Mouse (Mus musculus) thymus, adult 2 months (tissue): ENCODE results near the gene Dnajb1. TPM values are rescaled to one million over a fixed set of nuclear protein-coding genes. Genes with fewer than 3 reads are reported as not detected.

ENCODE experiments used
- DNase-seq: peaks from one replicate; pipeline ENCODE4 v3.0.0; 2021
- H3K27ac ChIP-seq: fragments of 200-500 bp; 2 replicates; pipeline ENCODE4 v1.5.1; 2012; ENCODE audit warnings: low read length, control low read depth; ENCODE audit not compliant: control insufficient read depth, insufficient read depth
- H3K27me3 ChIP-seq: fragments of 200-500 bp; 2 replicates; pipeline ENCODE4 v1.6.1; 2012; ENCODE audit warnings: mild to moderate bottlenecking, low read length, moderate library complexity, mixed read lengths; ENCODE audit not compliant: control insufficient read depth, insufficient read depth
- H3K36me3 ChIP-seq: fragments of 200-500 bp; 2 replicates; pipeline ENCODE4 v1.6.1; 2012; ENCODE audit warnings: mild to moderate bottlenecking, low read length, moderate library complexity; ENCODE audit not compliant: control insufficient read depth, insufficient read depth
- H3K4me1 ChIP-seq: fragments of 200-500 bp; replicated peaks from 2 replicates; pipeline ENCODE4 v1.6.1; 2012; ENCODE audit warnings: low read length; ENCODE audit not compliant: control insufficient read depth, insufficient read depth
- H3K4me3 ChIP-seq: fragments of 200-500 bp; 2 replicates; pipeline ENCODE4 v1.5.1; 2012; ENCODE audit warnings: mild to moderate bottlenecking, low read length, control low read depth, moderate library complexity; ENCODE audit not compliant: control insufficient read depth, insufficient read depth
- CTCF ChIP-seq: fragments of 200-500 bp; IDR thresholded peaks from 2 replicates; pipeline ENCODE4 v1.5.1; 2012; ENCODE audit warnings: mild to moderate bottlenecking, control low read depth, low read length, moderate library complexity, borderline replicate concordance; ENCODE audit not compliant: control insufficient read depth, poor library complexity, insufficient read depth; ENCODE audit errors: extremely low read depth
- POLR2A ChIP-seq: fragments of 200-500 bp; IDR thresholded peaks from 2 replicates; pipeline ENCODE4 v1.6.1; 2012; ENCODE audit warnings: mild to moderate bottlenecking, low read length, control low read depth, moderate library complexity; ENCODE audit not compliant: control insufficient read depth, poor library complexity, insufficient read depth; ENCODE audit errors: extremely low read depth
- WGBS: fragments of 180-500 bp; shearing (Covaris S2); methylation state at CpG from one replicate; pipeline ENCODE4 v1.1.7; 2018; 5-methylcytosine and 5-hydroxymethylcytosine counted together
- polyA plus RNA-seq: library from polyadenylated mRNA; depleted of rRNA; stranded (reverse); fragments of >200 nt; gene quantifications from 2 replicates; pipeline ENCODE4 v1.2.3, GENCODE M21; 2012

Dnajb1 gene
- polyA plus RNA-seq, 1 experiment = 87.1 TPM

- peaks cover 27% of the 10 kb centered on the region for H3K36me3 ChIP-seq
- TF ChIP-seq POLR2A (no peak), CTCF (no peak)
- 7% methylated on average over 4 of the region's 4 CpGs for WGBS
- peaks cover 31% of the 10 kb centered on the region for H3K4me1 ChIP-seq
- no peak overlapping the region for H3K4me3 ChIP-seq
- peak overlapping the region; percentile 88 for H3K27ac ChIP-seq
- no peaks in the 10 kb centered on the region for H3K27me3 ChIP-seq
- DNase-seq = peak; percentile 74
Observed at GRCm38 (mm10) chr8:83611921-83612320, 3.9 kb downstream of the Dnajb1 start.

- H3K4me1 ChIP-seq = peaks cover 36% of the 10 kb centered on the region
- WGBS = 94% methylated on average over 4 of the region's 4 CpGs
- DNase-seq = no peak
- H3K4me3 ChIP-seq = no peak overlapping the region
- no peaks in the 10 kb centered on the region for H3K27me3 ChIP-seq
- no peak overlapping the region for H3K27ac ChIP-seq
- H3K36me3 ChIP-seq = peaks cover 27% of the 10 kb centered on the region
- no peak for TF ChIP-seq POLR2A
- TF ChIP-seq CTCF = no peak
Observed at GRCm38 (mm10) chr8:83613695-83614094, 5.7 kb downstream of the Dnajb1 start.

GRCm38 (mm10) chr8:83616625-83617024 is 8.6 kb downstream of the Dnajb1 start:
- H3K27ac ChIP-seq = no peak overlapping the region
- no peak for DNase-seq
- H3K36me3 ChIP-seq = peaks cover 9% of the 10 kb centered on the region; the same call in 1 of the 2 replicates
- peaks cover 24% of the 10 kb centered on the region for H3K4me1 ChIP-seq
- H3K27me3 ChIP-seq = no peaks in the 10 kb centered on the region
- TF ChIP-seq POLR2A (no peak), CTCF (no peak)
- H3K4me3 ChIP-seq = no peak overlapping the region

- H3K4me3 ChIP-seq = no peak overlapping the region
- WGBS = 100% methylated on average over 2 of the region's 2 CpGs
- DNase-seq = no peak
- no peak overlapping the region for H3K27ac ChIP-seq
- no peak for TF ChIP-seq POLR2A
- TF ChIP-seq CTCF = no peak
- H3K36me3 ChIP-seq = peaks cover 8% of the 10 kb centered on the region; the same call in 1 of the 2 replicates
- peaks cover 22% of the 10 kb centered on the region for H3K4me1 ChIP-seq
- H3K27me3 ChIP-seq = no peaks in the 10 kb centered on the region
Observed at GRCm38 (mm10) chr8:83617111-83617510, 9.1 kb downstream of the Dnajb1 start.

- no peaks in the 10 kb centered on the region for H3K27me3 ChIP-seq
- WGBS = 98% methylated on average over 2 of the region's 2 CpGs
- H3K4me1 ChIP-seq = peaks cover 18% of the 10 kb centered on the region
- H3K27ac ChIP-seq = no peak overlapping the region
- no peak for TF ChIP-seq POLR2A
- H3K4me3 ChIP-seq = no peak overlapping the region
- H3K36me3 ChIP-seq = no peaks in the 10 kb centered on the region; the same call in 1 of the 2 replicates
- DNase-seq = no peak
Observed at GRCm38 (mm10) chr8:83618566-83618965, 10.6 kb downstream of the Dnajb1 start.

- 79% methylated on average over 9 of the region's 9 CpGs for WGBS
- Histone ChIP-seq H3K4me1 (peaks cover 18% of the 10 kb centered on the region), H3K4me3 (no peak overlapping the region), H3K36me3 (no peaks in the 10 kb centered on the region), H3K27me3 (no peaks in the 10 kb centered on the region), H3K27ac (peak overlapping the region; percentile 85)
- DNase-seq = peak; percentile 37
- no peak for TF ChIP-seq POLR2A
- no peak for TF ChIP-seq CTCF
Observed at GRCm38 (mm10) chr8:83619568-83620285, 11.7 kb downstream of the Dnajb1 start.
